Mouse (Mus musculus): ENCODE results near the gene B9d1.
A peak's percentile ranks its signal among the peaks of the same experiment; 100 is the strongest.

The B9d1 gene

GRCm38 (mm10) chr11:61489085-61489484 is 15.9 kb upstream of the B9d1 start:
- DNase-seq (ENCODE audit: low read depth, low spot score) = no peak

GRCm38 (mm10) chr11:61489874-61490273 is 15.1 kb upstream of the B9d1 start:
- no peak for DNase-seq (ENCODE audit: low read depth, low spot score)

GRCm38 (mm10) chr11:61490944-61491520 is 13.9 kb upstream of the B9d1 start:
- DNase-seq (ENCODE audit: low read depth, low spot score) = no peak

GRCm38 (mm10) chr11:61492749-61493401 is 12.1 kb upstream of the B9d1 start:
- no peak for DNase-seq (ENCODE audit: low read depth, low spot score)

GRCm38 (mm10) chr11:61493525-61494128 is 11.3 kb upstream of the B9d1 start:
- DNase-seq (ENCODE audit: low read depth, low spot score) = no peak

GRCm38 (mm10) chr11:61494129-61494997 is 10.6 kb upstream of the B9d1 start, which contains the start of gene Mapk7:
TSS of gene Mapk7 (minus strand) at chr11:61494406.
- peak; percentile 98 for DNase-seq (ENCODE audit: low read depth, low spot score)

GRCm38 (mm10) chr11:61495528-61495927 is 9.4 kb upstream of the B9d1 start:
- no peak for DNase-seq (ENCODE audit: low read depth, low spot score)

GRCm38 (mm10) chr11:61497490-61497889 is 7.5 kb upstream of the B9d1 start:
- no peak for DNase-seq (ENCODE audit: low read depth, low spot score)

GRCm38 (mm10) chr11:61498736-61499504 is 6.0 kb upstream of the B9d1 start:
- DNase-seq (ENCODE audit: low read depth, low spot score) = no peak

- no peak for DNase-seq (ENCODE audit: low read depth, low spot score)
Measured at GRCm38 (mm10) chr11:61503933-61504332, 1.0 kb upstream of the B9d1 start.

- DNase-seq (ENCODE audit: low read depth, low spot score) = no peak
Measured at GRCm38 (mm10) chr11:61514953-61515352, 10.0 kb downstream of the B9d1 start.

GRCm38 (mm10) chr11:61517971-61518370 is 13.0 kb downstream of the B9d1 start:
- no peak for DNase-seq (ENCODE audit: low read depth, low spot score)

- DNase-seq (ENCODE audit: low read depth, low spot score) = no peak
Measured at GRCm38 (mm10) chr11:61518871-61519270, 13.9 kb downstream of the B9d1 start.

- no peak for DNase-seq (ENCODE audit: low read depth, low spot score)
Measured at GRCm38 (mm10) chr11:61519484-61520107, 14.7 kb downstream of the B9d1 start.

- no peak for DNase-seq (ENCODE audit: low read depth, low spot score)
Measured at GRCm38 (mm10) chr11:61526872-61527271, 21.9 kb downstream of the B9d1 start.

- no peak for DNase-seq (ENCODE audit: low read depth, low spot score)
Measured at GRCm38 (mm10) chr11:61529268-61529713, 24.3 kb downstream of the B9d1 start.

- no peak for DNase-seq (ENCODE audit: low read depth, low spot score)
Measured at GRCm38 (mm10) chr11:61532820-61533219, 27.9 kb downstream of the B9d1 start.

GRCm38 (mm10) chr11:61533571-61533970 is 28.6 kb downstream of the B9d1 start:
- no peak for DNase-seq (ENCODE audit: low read depth, low spot score)

- DNase-seq (ENCODE audit: low read depth, low spot score) = no peak
Measured at GRCm38 (mm10) chr11:61535530-61535929, 30.6 kb downstream of the B9d1 start.

GRCm38 (mm10) chr11:61536952-61537351 is 32.0 kb downstream of the B9d1 start:
- DNase-seq (ENCODE audit: low read depth, low spot score) = no peak

- no peak for DNase-seq (ENCODE audit: low read depth, low spot score)
Measured at GRCm38 (mm10) chr11:61537362-61537761, 32.4 kb downstream of the B9d1 start.
